Mouse (Mus musculus): ENCODE results near the gene Gm884.
"Not testable (repeated sequence)": the region's sequence is repeated elsewhere in the genome, so short reads cannot be mapped to it uniquely, and the experiment has no call there.

The Gm884 gene

DNA sequence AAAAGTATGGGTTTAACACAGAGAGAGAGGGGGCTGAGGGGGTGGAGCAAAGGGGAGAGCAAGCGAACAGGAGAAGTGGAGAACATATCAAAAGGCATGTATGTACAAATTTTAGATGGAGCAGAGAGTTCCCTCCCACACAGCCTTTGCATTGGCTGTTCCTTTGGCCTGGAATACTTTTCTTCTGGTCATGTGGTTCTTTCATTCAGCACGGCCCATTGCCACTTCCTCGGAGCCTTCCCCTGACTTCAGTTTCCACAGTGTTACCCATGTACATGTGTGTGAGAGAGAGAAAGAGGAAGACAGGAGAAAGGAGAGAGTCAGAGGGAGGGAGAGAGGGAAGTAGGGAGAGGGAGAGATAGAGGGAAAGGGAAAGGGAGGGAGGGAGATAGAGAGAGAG lies 14.5 kb upstream of the Gm884 start:
- no peak for DNase-seq (ENCODE audit: extremely low spot score, low read depth, low spot score)

GRCm38 (mm10) chr11:103634806-103635205 lies 13.9 kb upstream of the Gm884 start:
- no peak for DNase-seq (ENCODE audit: extremely low spot score, low read depth, low spot score)

- no peak for DNase-seq (ENCODE audit: extremely low spot score, low read depth, low spot score)
Measured at GRCm38 (mm10) chr11:103627453-103627852, 6.5 kb upstream of the Gm884 start.

DNA sequence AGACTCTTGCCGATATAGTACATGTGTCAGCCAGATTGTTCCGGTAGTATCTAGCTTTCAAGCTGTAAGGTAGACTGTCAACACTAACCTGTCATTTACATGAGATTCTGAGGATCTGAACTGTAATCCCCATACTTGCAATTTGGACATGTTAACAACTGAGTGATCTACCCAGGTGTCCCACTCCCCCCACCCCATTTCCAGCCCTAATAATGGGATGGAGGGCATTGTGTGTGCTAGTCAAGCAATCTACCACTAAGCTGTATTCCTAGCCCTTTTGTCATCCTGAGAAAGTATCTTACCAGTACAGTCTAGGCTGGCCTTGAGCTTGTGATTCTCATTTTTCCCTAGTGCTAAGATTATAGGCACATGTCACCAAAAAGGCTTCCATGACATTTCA lies 10.2 kb downstream of the Gm884 start:
- DNase-seq (ENCODE audit: extremely low spot score, low read depth, low spot score): no peak

DNA sequence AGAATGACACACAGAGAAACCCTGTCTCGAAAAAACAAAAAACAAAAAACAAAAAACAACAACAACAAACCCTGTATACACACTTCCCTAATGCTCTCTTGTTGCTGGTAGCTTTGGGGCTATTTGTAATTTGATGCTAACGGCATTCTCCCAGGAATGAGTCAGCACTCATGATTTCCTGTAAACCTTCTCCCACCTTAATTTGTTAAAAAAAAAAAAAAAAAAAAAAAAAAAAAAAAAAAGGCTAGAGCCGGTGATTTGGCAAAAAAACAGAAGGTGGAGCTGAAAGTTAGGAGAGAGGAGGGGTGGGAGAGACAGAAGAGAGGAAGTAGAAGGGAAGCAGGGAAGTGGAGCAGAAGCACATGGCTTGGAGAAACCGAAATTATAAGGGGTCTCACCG lies 14.3 kb downstream of the Gm884 start:
- no peak for DNase-seq (ENCODE audit: extremely low spot score, low read depth, low spot score)

- DNase-seq (ENCODE audit: extremely low spot score, low read depth, low spot score): no peak
Measured at GRCm38 (mm10) chr11:103578339-103578738, 42.6 kb downstream of the Gm884 start.

DNA sequence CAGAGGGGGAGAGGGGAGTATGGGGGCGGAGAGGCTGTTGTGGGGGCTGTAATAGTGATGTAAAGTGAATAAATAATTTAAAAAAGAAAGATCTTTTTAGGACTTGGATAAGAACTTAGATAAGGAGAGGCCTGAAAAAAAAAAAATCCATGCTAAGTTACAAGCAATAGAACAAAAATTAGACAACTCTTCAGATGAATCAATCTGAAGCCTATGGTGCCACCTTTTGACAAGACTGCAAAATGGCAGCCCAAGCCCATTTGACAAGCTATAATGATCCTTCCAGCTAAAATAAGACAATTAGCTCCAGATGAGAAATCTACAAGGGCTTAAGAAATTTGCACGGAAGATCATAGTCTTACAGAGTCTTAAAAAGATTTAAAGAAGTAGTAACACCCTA lies 64.9 kb downstream of the Gm884 start:
- DNase-seq (ENCODE audit: extremely low spot score, low read depth, low spot score): no peak

DNA sequence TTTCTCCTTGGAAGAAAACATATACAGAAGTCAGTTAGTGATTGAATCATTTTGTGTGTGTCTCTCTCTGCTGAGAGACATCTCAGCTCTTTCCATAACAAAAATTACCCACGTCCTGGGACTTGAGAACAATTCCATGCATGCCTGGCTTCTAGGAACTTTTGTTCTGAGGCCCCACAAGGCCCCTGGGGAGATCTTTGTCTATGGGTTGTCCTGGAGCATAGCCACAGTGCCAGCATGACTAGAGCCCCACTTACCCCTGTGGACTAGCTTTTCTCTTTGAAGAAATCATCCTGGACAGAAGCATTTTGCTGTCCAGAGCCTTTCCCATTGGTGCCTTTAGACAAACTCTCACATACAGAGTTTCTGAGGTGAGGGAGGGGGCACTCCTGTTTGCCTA lies 86.0 kb downstream of the Gm884 start:
- DNase-seq (ENCODE audit: extremely low spot score, low read depth, low spot score): not testable (repeated sequence)

GRCm38 (mm10) chr11:103512111-103512510 lies 108.8 kb downstream of the Gm884 start:
- DNase-seq (ENCODE audit: extremely low spot score, low read depth, low spot score): no peak

DNA sequence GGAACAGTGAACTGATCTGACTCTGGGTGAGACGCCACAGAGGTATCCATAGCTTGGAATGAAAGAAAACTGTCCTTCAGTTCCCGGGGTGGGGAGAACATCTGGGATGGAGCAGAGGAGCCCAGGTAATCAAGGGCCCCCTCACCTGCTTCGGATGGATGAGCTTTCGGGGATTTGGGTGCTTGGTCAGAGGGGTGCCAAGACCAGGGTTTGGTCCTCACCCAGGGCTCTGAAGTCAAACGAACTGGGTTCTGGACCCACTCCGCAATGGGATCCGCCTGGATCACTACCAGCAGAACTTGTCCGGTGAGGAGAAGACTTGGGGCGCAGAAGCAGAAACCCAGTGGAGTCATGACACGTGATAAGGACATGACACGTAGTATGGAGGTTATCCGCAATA lies 116.4 kb downstream of the Gm884 start, which contains the start of gene Lrrc37a:
Lrrc37a (minus strand) TSS at position 101 of the 400 bp plus-strand sequence.
- DNase-seq (ENCODE audit: extremely low spot score, low read depth, low spot score): no peak

Measured in hindlimb bud, embryonic 11.5 days (tissue).